Mouse (Mus musculus) heart, postnatal 36 days (tissue): ENCODE measurements at regions not wholly inside any gene's neighbourhood (a gene's known extent, or its start where the extent isn't known, plus 50 kb on each side); places are given as distances from the start of the nearest gene placed in this dataset.

Experiments
- DNase-seq, 2 experiments: peaks; one replicate each; pipeline ENCODE4 v3.0.0; 2021 to 2022
- intact Hi-C: fragments of 180-260 bp; cut with DNase I; formaldehyde crosslinking; loops from one replicate; pipeline ENCODE4 v1.15.1; 2025

DNA sequence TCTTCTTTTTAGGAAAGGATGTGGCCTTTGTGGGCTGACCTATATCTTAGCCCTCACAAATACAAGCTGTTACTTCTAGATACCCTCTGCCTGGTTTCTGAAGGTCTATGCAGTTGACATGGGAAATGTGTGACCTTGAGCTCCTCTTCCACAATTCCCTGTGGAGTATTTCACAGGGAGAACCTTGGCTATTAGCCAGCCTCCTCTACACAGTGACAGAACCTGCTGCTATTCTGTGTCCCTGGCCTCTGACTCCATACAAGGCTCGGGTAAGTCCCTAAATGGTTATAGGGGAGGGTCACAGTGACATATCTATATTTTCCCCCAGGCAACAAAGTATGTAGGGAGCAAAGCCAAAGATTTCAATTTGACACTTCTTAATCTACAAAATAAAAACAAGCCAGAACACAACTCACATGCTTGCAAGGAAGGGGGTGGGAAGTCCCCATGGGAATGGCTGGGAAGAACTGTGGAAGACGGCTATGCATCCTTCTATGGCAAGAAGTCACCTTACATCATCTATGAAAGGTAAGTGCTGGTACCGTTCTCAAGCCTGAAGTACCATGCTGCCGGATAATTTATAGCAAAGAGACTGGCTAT is 221.2 kb upstream of the Id2 start:
- intact Hi-C loops = no loop called here
- DNase-seq = no peak

DNA sequence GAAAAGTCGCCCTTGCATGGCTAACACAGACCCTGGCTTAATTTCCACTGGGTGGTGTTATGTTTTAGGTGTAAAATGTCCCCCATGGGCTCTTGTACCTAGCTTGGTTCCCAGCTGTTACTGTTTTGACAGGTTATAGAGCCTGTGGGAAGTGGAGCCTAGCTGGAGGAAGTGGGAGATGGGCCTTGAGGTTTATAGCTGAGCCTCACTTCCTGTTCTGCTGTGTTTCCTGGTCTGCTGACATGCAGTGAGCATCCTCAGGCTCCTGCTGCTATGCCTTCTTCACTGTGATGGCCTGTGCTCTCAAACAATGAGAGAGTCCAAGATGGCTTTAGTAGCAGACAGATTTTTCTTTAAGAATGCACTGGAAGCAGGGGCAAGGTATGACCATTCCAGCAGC is 219.0 kb upstream of the Id2 start:
- DNase-seq = no peak
- intact Hi-C loops = no loop called here

DNA sequence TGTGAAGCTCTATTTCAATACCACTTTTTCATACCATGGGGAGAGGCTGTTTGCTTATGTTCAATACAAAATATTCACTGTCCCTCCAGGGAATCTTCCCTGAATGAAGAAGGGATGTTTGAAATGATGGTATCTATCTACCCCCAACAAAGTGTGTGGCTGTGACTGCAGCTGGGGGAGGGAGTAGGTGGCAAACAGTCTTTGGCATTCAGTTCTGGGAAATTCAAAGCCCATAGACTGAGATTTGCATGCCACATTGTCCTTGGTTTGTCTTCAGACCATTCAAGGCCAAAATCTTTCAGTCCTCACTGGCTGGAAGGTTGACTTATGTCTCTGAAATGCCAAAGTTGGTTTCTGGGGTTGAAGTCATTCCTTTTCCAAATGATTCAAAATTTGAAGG is 216.3 kb upstream of the Id2 start:
- intact Hi-C loops = loop anchor here (5.0 kb wide), 1 partner anchor 206 kb away; no protein-coding TSS in a partner anchor
- DNase-seq = no peak

DNA sequence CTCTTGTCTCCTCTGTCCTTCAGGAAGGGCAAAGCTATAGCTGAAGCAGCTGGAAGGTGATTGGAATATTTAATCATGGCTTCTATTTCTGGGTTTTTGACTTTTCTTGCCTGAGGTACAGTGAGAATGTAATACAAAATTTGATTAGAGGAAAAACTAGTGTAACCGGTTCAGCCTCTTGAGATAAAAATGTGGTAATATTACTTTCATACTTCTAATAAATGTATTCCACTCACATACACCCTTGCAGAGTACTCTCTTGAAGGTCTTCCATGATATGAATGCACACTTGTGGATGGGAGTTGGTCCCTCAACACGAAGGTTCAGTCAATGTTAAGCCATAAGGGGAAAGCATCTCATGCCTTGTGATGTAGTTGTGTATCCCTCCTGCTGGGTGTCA is 215.4 kb upstream of the Id2 start:
- intact Hi-C loops = loop anchor here (5.0 kb wide), 1 partner anchor 205 kb away; no protein-coding TSS in a partner anchor
- DNase-seq = no peak

DNA sequence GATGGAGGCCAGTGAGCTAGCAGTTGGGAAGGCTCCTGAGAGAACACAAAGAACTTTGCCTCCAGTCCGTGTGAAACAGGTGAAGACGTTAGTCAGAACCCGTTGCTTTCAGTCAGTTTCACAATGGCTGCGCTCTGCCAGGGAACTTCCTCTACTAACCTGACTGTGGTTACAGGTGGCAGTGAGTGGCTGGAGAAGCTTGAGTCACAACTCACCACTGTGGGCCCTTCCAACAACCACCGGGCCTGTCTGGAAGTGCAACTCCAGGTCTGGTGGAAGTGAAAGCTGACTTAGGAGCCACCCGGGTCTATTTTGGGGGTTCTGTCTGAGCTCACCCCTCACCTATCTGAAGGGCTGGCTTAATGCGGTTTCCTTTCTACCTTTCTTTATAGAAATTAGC is 214.8 kb upstream of the Id2 start:
- no peak for DNase-seq
- intact Hi-C loops = loop anchor here (5.0 kb wide), 1 partner anchor 204 kb away; no protein-coding TSS in a partner anchor

DNA sequence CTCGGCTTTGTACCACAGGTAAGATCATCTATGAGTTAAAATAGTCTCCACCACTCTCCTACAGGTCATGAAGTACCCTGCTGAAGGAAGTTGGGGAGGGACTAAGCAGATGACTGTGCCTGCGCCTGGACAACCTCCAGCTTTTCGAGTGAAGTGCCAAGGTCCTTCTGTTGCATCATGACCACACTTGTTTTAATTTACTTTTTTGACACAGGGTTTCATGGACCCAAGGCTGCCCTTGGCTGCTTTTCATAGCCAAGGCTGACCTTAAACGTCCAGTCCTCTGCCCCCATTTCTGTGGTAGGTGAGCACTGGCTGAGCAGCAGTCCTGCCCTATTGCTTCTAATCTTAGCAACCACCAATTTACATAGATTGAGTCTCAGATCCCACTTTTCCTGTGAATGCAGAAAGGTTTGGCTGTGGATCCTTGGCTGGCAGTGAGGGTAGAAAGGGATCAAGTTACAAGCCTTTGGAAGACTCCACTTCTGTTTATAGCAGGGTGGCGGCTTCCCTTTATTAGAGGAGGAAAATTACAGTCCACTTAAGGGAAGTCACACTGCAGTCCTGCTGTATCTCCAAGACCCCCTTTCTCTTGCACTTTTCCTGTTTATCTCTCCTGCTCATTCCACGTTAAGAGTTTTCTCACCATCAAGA is 213.5 kb upstream of the Id2 start:
- intact Hi-C loops = loop anchor here (5.0 kb wide), 1 partner anchor 203 kb away; no protein-coding TSS in a partner anchor
- peak in 1 of 2 experiments; percentile 14 for DNase-seq

DNA sequence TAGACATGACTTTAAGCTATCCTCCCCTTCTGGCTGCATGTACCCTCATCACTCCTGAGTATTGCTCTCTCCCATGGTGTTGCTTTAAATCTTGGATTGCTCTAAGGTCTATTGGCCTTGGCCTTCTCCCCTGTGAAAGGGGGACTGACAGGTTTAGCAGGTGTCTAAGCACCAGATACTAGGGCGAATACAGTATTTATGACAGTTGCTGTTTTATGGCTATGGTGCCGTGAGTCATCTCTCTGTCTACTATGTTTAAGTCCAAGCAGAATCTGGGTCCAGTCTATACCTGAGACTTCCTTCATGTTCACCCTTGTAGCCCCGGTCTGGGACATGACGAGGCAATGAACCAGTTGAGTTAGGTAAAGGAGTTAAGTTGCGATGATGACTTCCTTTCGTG is 212.3 kb upstream of the Id2 start:
- intact Hi-C loops = no loop called here
- DNase-seq = no peak

DNA sequence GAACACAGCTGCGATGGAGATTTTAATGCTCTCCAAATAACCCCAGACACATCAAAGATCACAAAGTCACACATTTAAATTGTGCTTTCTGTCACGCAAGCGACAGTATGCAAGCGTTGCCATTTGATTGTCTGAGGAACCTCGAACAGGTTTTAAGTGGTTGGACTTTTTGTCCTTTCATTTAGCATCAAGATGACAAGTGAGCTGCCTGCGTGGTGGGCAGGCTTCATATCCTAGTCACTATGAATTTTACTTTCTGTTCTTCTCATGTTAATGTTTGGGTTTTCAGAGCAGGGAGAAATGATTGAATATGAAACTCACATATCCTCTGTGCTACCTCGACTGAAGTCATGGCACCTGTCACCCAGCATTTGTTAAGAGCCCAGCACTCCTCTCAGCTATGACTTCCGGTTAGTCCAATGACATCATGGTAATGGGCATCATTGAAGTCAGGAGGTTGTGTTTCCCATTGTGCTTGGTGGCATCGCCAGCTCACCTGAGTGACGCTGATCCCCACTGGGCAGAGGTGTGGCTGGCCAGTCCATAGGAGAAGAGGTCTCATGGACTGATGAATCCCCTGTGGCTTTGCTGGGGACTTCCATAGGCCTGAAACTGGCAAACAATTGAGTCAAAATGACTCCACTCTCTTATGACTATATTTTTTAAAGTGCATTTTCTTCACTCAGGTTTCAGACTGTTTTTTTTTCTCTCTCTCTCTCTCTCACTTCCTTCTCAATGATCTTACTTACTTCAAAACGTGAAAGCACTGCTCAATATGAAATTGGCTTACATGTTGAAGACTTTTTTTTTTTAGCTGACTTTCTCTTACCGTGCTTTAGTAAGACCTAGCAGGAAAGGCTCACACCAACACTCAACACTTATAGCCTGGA is 209.1 kb upstream of the Id2 start:
- intact Hi-C loops = no loop called here
- DNase-seq = no peak

DNA sequence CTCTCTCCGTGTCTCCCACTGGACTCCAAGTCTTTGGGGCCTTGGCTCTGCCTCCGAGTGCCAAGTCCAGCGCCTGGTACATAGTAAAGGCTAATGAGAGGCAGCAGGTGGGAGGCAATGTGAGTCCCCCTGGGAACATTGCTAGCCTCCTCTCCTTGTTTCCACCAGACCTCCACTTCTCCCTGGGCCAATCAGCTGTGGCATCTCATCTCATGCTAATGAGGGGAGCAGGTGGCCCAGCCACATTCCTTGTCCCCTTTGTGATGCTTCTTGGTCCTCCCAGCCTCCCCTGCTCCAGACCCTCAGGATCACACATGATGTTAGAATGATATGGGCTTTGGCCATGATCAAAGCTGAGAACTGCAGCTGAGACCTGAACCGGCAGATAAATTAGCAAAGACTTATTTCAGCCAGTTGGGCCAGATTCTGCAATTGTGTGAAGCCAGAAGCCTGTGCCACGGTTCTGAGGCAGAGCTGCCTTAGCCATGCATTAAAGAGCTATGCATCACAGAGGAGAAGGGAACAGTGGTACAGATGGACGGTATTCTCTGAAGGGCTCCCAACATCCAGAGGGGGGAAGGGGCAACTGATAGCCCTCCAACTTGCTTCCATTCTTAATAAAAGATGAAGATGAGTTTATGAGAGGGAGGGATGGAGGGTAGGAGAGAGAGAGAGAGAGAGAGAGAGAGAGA is 208.0 kb upstream of the Id2 start:
- DNase-seq = no peak
- intact Hi-C loops = no loop called here

DNA sequence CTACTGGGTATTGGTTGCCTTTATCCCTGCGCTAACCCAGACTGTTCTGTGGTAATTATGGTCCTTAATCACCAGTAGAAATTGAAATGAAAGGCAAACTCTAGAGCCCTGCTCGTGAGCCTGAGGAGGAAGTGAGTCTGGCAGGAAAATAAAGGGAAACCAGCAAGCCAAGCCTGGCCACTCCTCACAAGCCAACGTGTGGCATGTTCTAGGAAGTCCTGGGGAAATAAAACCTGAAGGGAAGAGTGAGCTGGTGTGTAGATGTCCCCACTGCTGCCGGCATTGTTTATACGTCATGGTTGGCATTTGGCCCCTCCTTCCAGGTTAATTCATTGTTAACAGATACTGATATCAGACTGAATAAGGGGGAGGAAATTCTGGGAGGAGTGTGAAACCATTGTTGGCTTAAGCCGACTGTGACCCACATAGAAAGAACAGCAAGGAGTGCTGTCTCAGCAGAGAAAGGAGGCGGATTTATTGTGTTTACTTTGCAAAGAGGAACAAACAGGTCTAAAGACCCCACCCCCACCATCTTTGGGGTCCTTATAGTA is 206.6 kb upstream of the Id2 start:
- intact Hi-C loops = no loop called here
- DNase-seq = peak in 1 of 2 experiments; percentile 10

DNA sequence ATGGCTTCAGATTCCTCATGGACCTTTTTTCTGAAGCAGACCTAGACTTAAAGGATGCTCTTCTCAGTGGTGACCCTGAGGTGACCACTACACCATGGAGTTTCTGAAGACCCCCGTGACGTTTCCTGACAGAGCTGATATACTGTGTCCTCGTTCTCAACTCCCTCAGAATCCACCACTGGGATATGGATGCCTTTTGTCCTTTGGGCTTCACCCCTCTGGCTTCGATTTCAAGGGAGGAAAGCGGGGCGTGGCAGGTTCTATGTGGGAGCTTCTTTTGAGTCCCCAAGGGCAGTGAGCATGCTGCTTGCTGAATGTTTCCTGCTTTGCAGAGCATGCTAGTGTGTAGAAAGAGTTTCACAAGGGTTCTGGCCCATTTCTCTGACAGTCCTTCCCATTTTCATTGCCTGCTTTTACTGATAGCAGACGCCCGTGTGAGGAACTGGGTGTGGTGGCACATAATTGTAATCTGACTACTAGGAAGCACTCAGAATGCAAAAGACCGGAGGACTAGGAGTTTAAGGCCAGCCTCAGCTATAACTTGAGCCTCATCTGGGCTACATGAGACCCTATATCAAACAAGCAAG is 204.0 kb upstream of the Id2 start:
- intact Hi-C loops = no loop called here
- DNase-seq = peak in 1 of 2 experiments; percentile 10

DNA sequence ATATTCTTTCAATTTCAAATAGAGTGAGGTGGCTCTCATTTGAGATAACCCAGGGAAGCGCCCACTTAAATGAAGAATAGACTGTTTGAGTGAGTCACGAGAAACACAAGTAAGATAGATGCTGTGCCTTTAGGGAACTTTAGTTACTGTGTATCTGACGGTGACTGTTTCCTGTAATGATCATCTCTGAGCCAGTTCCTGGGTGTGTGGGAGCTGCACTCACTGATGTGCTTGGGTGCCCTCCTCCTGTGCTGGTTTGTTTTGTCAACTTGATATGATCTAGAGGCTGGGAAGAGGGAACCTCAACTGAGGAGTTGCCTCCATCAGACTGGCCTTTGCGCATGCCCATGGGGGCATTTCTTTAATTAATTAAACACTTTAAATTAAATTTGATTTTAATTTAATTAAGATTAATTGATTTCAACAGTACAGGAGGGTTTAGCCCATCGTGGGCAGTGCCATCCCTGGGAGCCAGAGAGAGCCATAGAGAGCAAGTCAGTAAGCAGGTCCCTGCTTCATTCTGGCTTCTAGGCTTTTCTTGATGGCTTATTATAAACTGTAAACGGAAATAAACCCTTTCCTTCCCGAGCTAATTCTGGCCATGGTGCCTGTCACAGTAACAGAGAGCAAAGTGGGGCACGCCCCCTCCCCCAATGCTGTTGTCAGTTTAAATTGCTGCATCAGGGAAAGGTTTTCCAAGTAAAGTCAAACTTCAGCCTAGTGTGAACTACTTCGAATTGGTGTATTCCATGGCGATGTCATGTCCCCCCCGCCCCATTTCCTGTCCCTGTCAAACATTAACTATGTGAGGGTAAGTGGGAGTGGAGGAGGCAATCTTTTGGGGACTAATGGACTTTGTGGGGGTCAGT is 202.9 kb upstream of the Id2 start:
- intact Hi-C loops = no loop called here
- DNase-seq = no peak

DNA sequence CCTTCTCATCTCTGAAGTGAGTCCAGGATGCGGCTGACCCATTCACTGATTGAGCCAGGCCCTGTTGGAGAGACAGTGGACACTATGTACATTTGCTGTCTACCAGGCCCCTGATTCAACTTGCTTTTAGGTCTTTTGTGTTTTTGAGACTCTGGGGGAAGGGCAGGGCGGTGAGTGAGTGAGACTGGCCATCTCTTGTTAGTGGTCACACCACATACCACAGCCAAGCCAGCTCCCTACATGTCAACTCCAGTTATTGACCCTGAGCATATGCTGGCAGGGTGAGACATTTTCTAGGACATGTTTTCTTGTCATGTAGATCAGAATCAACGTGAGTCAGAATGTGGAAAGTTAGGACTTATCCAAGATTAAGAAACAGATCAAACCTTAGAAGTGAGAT is 201.8 kb upstream of the Id2 start:
- intact Hi-C loops = no loop called here
- no peak for DNase-seq

DNA sequence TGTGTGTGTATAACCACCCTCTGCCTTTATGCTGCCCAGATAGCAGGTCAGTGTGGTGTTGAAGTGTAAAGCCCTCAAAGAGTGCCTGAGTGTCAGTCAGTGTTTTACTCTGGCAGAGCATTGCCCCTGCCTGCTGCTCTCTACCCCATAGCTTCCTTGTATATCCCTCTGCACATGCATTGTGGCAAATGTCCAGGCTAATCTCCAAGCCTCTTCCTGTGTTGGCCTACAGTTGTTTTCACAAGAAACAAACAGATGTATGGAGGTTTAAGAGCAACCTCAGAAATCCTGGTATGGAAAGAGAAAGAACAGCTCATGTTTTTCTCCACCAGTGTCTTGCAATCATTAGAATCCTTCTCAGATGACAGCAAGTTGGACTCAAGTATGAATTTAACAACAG is 201.0 kb upstream of the Id2 start:
- intact Hi-C loops = no loop called here
- DNase-seq = no peak

DNA sequence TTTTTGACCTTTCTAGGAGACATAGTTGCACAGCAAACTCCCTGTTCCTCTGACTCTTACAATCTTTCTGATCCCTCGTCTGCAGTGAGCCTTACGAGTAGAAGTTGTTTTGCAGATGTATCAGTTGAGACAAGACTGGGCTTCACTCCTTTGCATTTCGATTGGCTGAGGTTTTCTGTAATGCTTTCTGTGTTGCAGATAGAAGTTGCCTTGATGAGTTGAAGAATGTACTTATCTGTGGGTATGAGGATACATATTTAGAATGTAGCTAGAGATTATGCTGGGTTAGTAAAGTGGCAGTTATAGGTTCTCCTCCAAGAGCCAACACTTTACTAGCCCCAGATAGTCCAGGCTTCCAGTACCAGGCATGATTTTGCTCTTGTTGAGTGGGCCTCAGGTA is 199.7 kb upstream of the Id2 start:
- DNase-seq = no peak
- intact Hi-C loops = no loop called here

DNA sequence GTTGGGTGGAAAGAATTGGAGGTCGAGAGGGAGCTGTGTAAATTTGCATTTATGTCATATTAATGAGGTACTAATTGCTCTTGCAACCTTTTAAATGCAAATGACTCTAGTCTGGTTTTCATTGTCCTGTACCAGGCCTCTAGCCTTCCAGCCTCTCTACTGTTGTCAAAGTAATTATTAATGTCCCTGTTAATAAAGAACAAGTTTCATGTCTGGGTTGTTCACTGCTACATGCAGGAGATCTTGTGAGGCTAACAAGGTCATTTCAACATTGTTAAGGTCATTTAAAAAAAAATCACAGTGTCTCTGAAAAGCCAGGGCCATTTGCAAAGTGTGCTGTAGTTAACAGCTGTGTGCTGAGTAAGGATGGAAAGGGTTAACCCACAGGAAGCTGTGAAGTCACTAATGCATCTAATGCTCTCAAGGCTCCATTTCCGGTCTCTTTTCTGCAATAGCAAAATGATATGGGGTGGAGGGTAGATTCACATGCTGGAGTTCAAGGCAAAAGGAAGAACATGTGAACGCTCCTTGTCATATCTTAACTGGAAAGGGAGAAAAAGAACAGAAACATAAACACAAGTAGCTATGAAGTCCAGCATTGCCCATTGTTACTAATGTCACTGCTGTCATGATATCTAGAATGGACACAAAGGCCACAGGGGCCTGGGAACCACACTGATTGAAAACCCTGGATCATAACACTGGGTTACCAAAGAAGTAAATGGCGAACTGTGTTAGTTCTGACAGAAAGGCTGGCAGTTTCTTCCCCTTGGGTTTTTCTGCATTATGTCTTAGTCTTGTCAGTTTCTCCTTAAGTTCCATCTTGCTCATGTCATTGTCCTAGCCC is 197.5 kb upstream of the Id2 start:
- intact Hi-C loops = no loop called here
- DNase-seq = no peak

DNA sequence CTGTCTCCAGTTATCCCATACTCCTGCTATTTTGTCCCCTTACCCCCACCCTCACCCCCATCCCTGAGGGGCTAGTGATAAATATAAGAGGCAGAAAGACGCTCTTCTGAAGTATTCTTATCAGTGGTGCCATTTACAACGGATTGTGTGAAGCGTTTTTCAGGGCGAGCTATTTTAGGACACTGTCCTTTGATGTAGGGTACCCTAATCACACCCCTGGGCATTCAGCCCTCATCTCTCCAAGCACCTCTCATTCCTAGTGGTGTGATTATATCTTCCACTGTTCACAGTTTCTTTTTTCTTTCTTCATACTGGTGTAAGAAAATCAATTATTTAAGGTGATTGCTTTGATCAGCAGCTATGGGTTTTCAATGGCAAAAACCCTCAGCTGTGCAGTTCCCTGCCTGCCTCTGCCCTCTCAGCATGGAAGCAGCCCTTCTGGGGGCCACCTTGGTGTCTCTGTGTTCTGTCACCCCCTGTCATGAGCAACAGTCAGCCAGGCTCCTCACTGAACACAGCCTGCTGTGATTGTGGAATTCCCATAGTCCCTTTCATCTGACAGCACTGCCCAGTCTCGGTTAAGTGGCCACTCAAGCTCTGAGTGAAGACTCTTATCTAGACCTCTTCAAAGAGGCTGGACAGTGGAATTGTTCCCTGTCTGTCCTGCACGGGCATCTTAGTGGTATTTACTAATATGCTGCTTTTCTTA is 196.7 kb upstream of the Id2 start:
- no peak for DNase-seq
- intact Hi-C loops = no loop called here

DNA sequence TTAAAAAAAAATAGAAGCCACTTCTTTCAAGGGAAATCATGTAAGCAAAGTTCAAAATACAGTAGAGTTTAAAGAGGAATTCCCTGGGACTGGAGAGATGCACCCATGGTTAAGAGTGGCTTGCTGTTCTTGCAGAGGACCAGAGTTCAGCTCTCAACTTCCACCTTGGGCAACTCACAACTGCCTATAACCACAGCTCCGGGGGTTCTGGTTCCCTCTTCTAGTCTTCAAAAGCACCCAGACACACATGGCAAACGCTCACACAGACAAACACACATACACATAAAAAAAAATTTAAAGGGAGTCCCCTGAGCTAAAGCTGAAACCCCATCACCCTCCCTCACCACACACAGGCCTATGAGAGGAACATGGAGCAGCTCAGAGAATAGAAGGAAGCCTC is 192.4 kb upstream of the Id2 start:
- DNase-seq = no peak
- intact Hi-C loops = no loop called here
